In the genomic region with DNA sequence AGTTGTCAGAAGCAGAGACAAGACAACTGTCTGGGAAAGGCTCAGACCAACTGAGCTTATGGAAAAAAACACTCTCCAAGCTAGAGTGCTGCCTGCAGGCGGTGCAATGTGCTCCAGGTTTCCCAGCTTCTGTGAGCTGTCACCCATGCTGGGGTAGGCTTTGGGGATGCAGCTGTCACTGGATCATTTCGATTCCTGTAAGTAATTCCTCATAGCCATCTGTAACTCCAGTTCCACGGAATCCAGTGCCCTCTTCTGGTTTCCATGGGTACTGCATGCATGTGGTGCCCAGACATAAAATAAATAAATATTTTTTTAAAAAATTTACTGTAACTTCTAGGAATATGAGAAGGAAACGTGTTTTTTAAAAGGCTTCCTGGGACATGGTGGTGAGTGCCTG, we compare ENCODE assay signal across 10 mouse cellular contexts. TPM values are rescaled to one million over a fixed set of nuclear protein-coding genes. Genes with fewer than 3 reads are reported as not detected.
A peak's percentile ranks its signal among the peaks of the same experiment; 100 is the strongest.
DNase-seq lines count a peak whose midpoint lies in the region; ATAC-seq and TF ChIP-seq lines count a peak whose summit lies in the region.
"Had no signal": no experiment of that assay in that cellular context is flagged by ENCODE, and none has a peak within 500 bp of the region (broad histone marks: within the 10 kb centered on the region; RNA-seq: fewer than 3 reads in every experiment).

No protein-coding gene starts in this region.

- no peak overlapping the region for H3K27ac ChIP-seq in intestine, embryonic 14.5 days (ENCODE audit: low read depth)
- H3K27ac ChIP-seq in intestine, embryonic 15.5 days = no peak overlapping the region
- no peak overlapping the region for H3K27ac ChIP-seq in heart, postnatal 0 days (ENCODE audit: low read depth)
- no peak overlapping the region for H3K27ac ChIP-seq in left cerebral cortex, adult 2 months
- no peak overlapping the region for H3K27ac ChIP-seq in midbrain, embryonic 14.5 days (replicated peaks; ENCODE audit: low read depth, low read length)
- H3K27ac ChIP-seq: macrophage had no signal

- TF ChIP-seq CTCF in heart, postnatal 0 days (IDR thresholded peaks at IDR 0.05; ENCODE audit: low read depth) = peak; percentile 71
- TF ChIP-seq CTCF in left cerebral cortex, adult 2 months (IDR thresholded peaks at IDR 0.05) = peak; percentile 91

- H3K9me3 ChIP-seq in intestine, embryonic 14.5 days (ENCODE audit: control insufficient read depth, low read length) = no peaks in the 10 kb centered on the region
- no peaks in the 10 kb centered on the region for H3K9me3 ChIP-seq in intestine, embryonic 15.5 days
- H3K9me3 ChIP-seq in heart, postnatal 0 days (replicated peaks; ENCODE audit: control insufficient read depth, low read length) = no peaks in the 10 kb centered on the region
- H3K9me3 ChIP-seq in midbrain, embryonic 14.5 days (ENCODE audit: control insufficient read depth, low read length) = no peaks in the 10 kb centered on the region

- peak; percentile 79 for DNase-seq in intestine, embryonic 14.5 days (ENCODE audit: low spot score)
- peak; percentile 77 for DNase-seq in adrenal gland, postnatal 10 days
- peak; percentile 69 for DNase-seq in embryo, embryonic 11 days
- DNase-seq in heart, postnatal 0 days (ENCODE audit: low spot score) = peak; percentile 58
- DNase-seq in left cerebral cortex, adult 2 months (ENCODE audit: extremely low spot score in 1 of 2, low spot score in 2 of 2) = peak; percentile 45 to 69
- DNase-seq in midbrain, embryonic 14.5 days = peak; percentile 87
- DNase-seq in thymus, postnatal 14 days = peak; percentile 39

- no peaks in the 10 kb centered on the region for H3K27me3 ChIP-seq in intestine, embryonic 14.5 days (replicated peaks; ENCODE audit: control insufficient read depth, insufficient read depth, low read length)
- no peaks in the 10 kb centered on the region for H3K27me3 ChIP-seq in intestine, embryonic 15.5 days (replicated peaks)
- H3K27me3 ChIP-seq in heart, postnatal 0 days (ENCODE audit: control insufficient read depth, insufficient read depth, low read length) = no peaks in the 10 kb centered on the region
- H3K27me3 ChIP-seq in midbrain, embryonic 14.5 days (ENCODE audit: control insufficient read depth, insufficient read depth, low read length) = no peaks in the 10 kb centered on the region

- intact Hi-C loops in left cerebral cortex, adult 2 months (cut with DNase I) = loop anchor here (1.0 to 5.0 kb wide), 2 partner anchors 137 to 192 kb away; no protein-coding TSS in a partner anchor

- H3K4me1 ChIP-seq in intestine, embryonic 14.5 days (replicated peaks; ENCODE audit: control insufficient read depth, insufficient read depth, low read length) = no peaks in the 10 kb centered on the region
- H3K4me1 ChIP-seq in intestine, embryonic 15.5 days (replicated peaks) = no peaks in the 10 kb centered on the region
- no peaks in the 10 kb centered on the region for H3K4me1 ChIP-seq in heart, postnatal 0 days (ENCODE audit: control insufficient read depth, insufficient read depth)
- H3K4me1 ChIP-seq in midbrain, embryonic 14.5 days (ENCODE audit: control insufficient read depth, insufficient read depth, low read length) = no peaks in the 10 kb centered on the region

- no peak overlapping the region for H3K4me3 ChIP-seq in intestine, embryonic 14.5 days (ENCODE audit: low read depth, low read length)
- H3K4me3 ChIP-seq in intestine, embryonic 15.5 days (replicated peaks) = no peak overlapping the region
- no peak overlapping the region for H3K4me3 ChIP-seq in heart, postnatal 0 days (ENCODE audit: low read depth, low read length)
- no peak overlapping the region for H3K4me3 ChIP-seq in left cerebral cortex, adult 2 months
- no peak overlapping the region for H3K4me3 ChIP-seq in midbrain, embryonic 14.5 days (replicated peaks; ENCODE audit: low read depth, low read length)

- no peak overlapping the region for H3K9ac ChIP-seq in intestine, embryonic 14.5 days (ENCODE audit: low read length)
- no peak overlapping the region for H3K9ac ChIP-seq in intestine, embryonic 15.5 days
- H3K9ac ChIP-seq in heart, postnatal 0 days (replicated peaks; ENCODE audit: low read depth, low read length) = no peak overlapping the region
- no peak overlapping the region for H3K9ac ChIP-seq in midbrain, embryonic 14.5 days (replicated peaks; ENCODE audit: low read length)

- H3K4me2 ChIP-seq in intestine, embryonic 14.5 days (ENCODE audit: low read length) = no peak overlapping the region
- H3K4me2 ChIP-seq in intestine, embryonic 15.5 days (replicated peaks) = no peak overlapping the region
- no peak overlapping the region for H3K4me2 ChIP-seq in heart, postnatal 0 days (ENCODE audit: low read depth, low read length)
- H3K4me2 ChIP-seq in midbrain, embryonic 14.5 days (ENCODE audit: low read length) = no peak overlapping the region

- WGBS in intestine, embryonic 14.5 days = 28% methylated on average over 4 of the region's 4 CpGs
- WGBS in intestine, embryonic 15.5 days = 19% methylated on average over 4 of the region's 4 CpGs
- 26% methylated on average over 4 of the region's 4 CpGs for WGBS in heart, postnatal 0 days
- WGBS in midbrain, embryonic 14.5 days = 13% methylated on average over 4 of the region's 4 CpGs

- TF ChIP-seq EP300 in heart, postnatal 0 days (IDR thresholded peaks at IDR 0.05; ENCODE audit: low read depth) = no peak

- H3K36me3 ChIP-seq in intestine, embryonic 14.5 days (ENCODE audit: control insufficient read depth, insufficient read depth, low read length) = 0 out of 2 replicates have a peak, but pooled peaks cover 6% of the 10 kb centered on the region
- H3K36me3 ChIP-seq in intestine, embryonic 15.5 days = no peaks in the 10 kb centered on the region
- H3K36me3 ChIP-seq in heart, postnatal 0 days (replicated peaks; ENCODE audit: control insufficient read depth, insufficient read depth, low read length) = peaks cover 53% of the 10 kb centered on the region
- no peaks in the 10 kb centered on the region for H3K36me3 ChIP-seq in midbrain, embryonic 14.5 days (ENCODE audit: control insufficient read depth, insufficient read depth, low read length)

- no peak for ATAC-seq in intestine, embryonic 14.5 days (replicated peaks; ENCODE audit: low FRiP score, low TSS enrichment, low read depth)
- no peak for ATAC-seq in intestine, embryonic 15.5 days
- ATAC-seq in heart, postnatal 0 days (ENCODE audit: insufficient read depth, low read depth) = no peak
- ATAC-seq in midbrain, embryonic 14.5 days (ENCODE audit: low FRiP score, low TSS enrichment) = peak; percentile 46; the same call in 1 of the 2 replicates

RNA-seq across cellular contexts. Expression of gene Gm4756, which starts 5.2 kb away (rescaled TPM):
- polyA plus RNA-seq in intestine, embryonic 14.5 days (2014; fragmentation: Nextera tagmentation; extraction: Ambion mirVana) = not detected in 2 replicates
- polyA plus RNA-seq in intestine, embryonic 15.5 days (2015; fragmentation: Nextera tagmentation; extraction: Ambion mirVana) = 0.14 TPM in 1 of 2 replicates, not detected in the other
- not detected for total RNA-seq in adrenal gland, postnatal 10 days (2021)
- not detected in 2 replicates for total RNA-seq in heart, postnatal 0 days (2014; rRNA removed; ENCODE audit: low replicate concordance)
- not detected in 2 replicates for polyA plus RNA-seq in heart, postnatal 0 days (2015; fragmentation: Nextera tagmentation; extraction: Ambion mirVana)
- not detected for total RNA-seq in left cerebral cortex, adult 2 months (2021)
- polyA plus RNA-seq in midbrain, embryonic 14.5 days (2014; fragmentation: Nextera tagmentation; extraction: Ambion mirVana) = not detected in 2 replicates
- total RNA-seq: adrenal gland, postnatal 4 days had no signal
- polyA plus RNA-seq: macrophage had no signal

RNA-seq across cellular contexts. Expression of gene Dhrs7, which starts 10.0 kb away (rescaled TPM):
- 24.7 and 26.3 TPM in 2 replicates for polyA plus RNA-seq in intestine, embryonic 14.5 days (2014; fragmentation: Nextera tagmentation; extraction: Ambion mirVana)
- polyA plus RNA-seq in intestine, embryonic 15.5 days (2015; fragmentation: Nextera tagmentation; extraction: Ambion mirVana) = 37.6 and 49.3 TPM in 2 replicates
- 100 to 1,000 TPM; 129 to 142 TPM for total RNA-seq in adrenal gland, postnatal 10 days (2021)
- 65.9 and 91.6 TPM in 2 replicates for total RNA-seq in heart, postnatal 0 days (2014; rRNA removed; ENCODE audit: low replicate concordance)
- polyA plus RNA-seq in heart, postnatal 0 days (2015; fragmentation: Nextera tagmentation; extraction: Ambion mirVana) = 217 and 227 TPM in 2 replicates
- total RNA-seq in left cerebral cortex, adult 2 months (2021) = 10 to 100 TPM; 41.4 to 42.2 TPM
- 11.8 and 17.0 TPM in 2 replicates for polyA plus RNA-seq in midbrain, embryonic 14.5 days (2014; fragmentation: Nextera tagmentation; extraction: Ambion mirVana)
